Mouse (Mus musculus) limb, embryonic 12.5 days (tissue): ENCODE measurements around the gene Hist1h2bf. TPM values are rescaled to one million over a fixed set of nuclear protein-coding genes. Genes with fewer than 3 reads are reported as not detected.
"Not testable (repeated sequence)": the region's sequence is repeated elsewhere in the genome, so short reads cannot be mapped to it uniquely, and the experiment has no call there.

Experiments
- ATAC-seq: fragments of 200-750 bp; cut with Nextera tagmentation; 2 replicates; pipeline ENCODE4 v1.8.0; 2017; ENCODE audit warnings: low read depth, moderate TSS enrichment; ENCODE audit not compliant: insufficient number of reproducible peaks, insufficient read depth, low FRiP score, low TSS enrichment
- H3K27ac ChIP-seq: fragments of 300-500 bp; sonication (generic); 2 replicates; pipeline ENCODE4 v1.5.1; 2016; ENCODE audit warnings: mild to moderate bottlenecking, moderate library complexity
- H3K27me3 ChIP-seq: fragments of 300-500 bp; sonication (generic); 2 replicates; pipeline ENCODE4 v1.6.1; 2016; ENCODE audit warnings: mild to moderate bottlenecking, moderate library complexity
- H3K36me3 ChIP-seq: fragments of 300-500 bp; sonication (generic); 2 replicates; pipeline ENCODE4 v1.6.1; 2016; ENCODE audit warnings: mild to moderate bottlenecking, moderate library complexity
- H3K4me1 ChIP-seq: fragments of 300-500 bp; sonication (generic); replicated peaks from 2 replicates; pipeline ENCODE4 v1.6.1; 2016
- H3K4me2 ChIP-seq: fragments of 300-500 bp; sonication (generic); 2 replicates; pipeline ENCODE4 v1.6.1; 2016; ENCODE audit warnings: mild to moderate bottlenecking, moderate library complexity
- H3K4me3 ChIP-seq: fragments of 300-500 bp; sonication (generic); replicated peaks from 2 replicates; pipeline ENCODE4 v1.5.1; 2016; ENCODE audit warnings: mild to moderate bottlenecking
- H3K9ac ChIP-seq: fragments of 300-500 bp; sonication (generic); replicated peaks from 2 replicates; pipeline ENCODE4 v1.6.1; 2016; ENCODE audit warnings: mild to moderate bottlenecking, moderate library complexity
- H3K9me3 ChIP-seq: fragments of 300-500 bp; sonication (generic); 2 replicates; pipeline ENCODE4 v1.6.1; 2016; ENCODE audit warnings: mild to moderate bottlenecking, moderate library complexity
- WGBS: fragments of 180-500 bp; shearing (Covaris S2); methylation state at CpG from one replicate; pipeline ENCODE4 v1.1.7; 2016; 5-methylcytosine and 5-hydroxymethylcytosine counted together
- polyA plus RNA-seq: library from polyadenylated mRNA; unstranded; fragments of >200 nt; fragmentation: Nextera tagmentation; extraction: Ambion mirVana; gene quantifications from 2 replicates; pipeline ENCODE4 v1.2.1, GENCODE M21; 2016

The Hist1h2bf gene
- polyA plus RNA-seq, 1 experiment from 2014 or later, result 21.2 TPM

GRCm38 (mm10) chr13:23576351-23576881, 2.4 kb upstream of the Hist1h2bf start:
- peaks cover 14% of the 10 kb centered on the region for H3K4me1 ChIP-seq
- H3K9ac ChIP-seq, result peak overlapping the region; percentile 80
- peak overlapping the region; percentile 73 for H3K4me2 ChIP-seq
- H3K9me3 ChIP-seq, result no peaks in the 10 kb centered on the region
- ATAC-seq, result no peak
- no peaks in the 10 kb centered on the region for H3K36me3 ChIP-seq
- H3K27me3 ChIP-seq, result no peaks in the 10 kb centered on the region
- H3K27ac ChIP-seq, result peak overlapping the region; percentile 94
- peak overlapping the region; percentile 49 for H3K4me3 ChIP-seq
- 4% methylated on average over 7 of the region's 7 CpGs for WGBS

GRCm38 (mm10) chr13:23575864-23576313, 1.9 kb upstream of the Hist1h2bf start:
- peak overlapping the region; percentile 94 for H3K27ac ChIP-seq
- ATAC-seq, result not testable (repeated sequence)

GRCm38 (mm10) chr13:23575271-23575851, 1.4 kb upstream of the Hist1h2bf start, which contains the start of gene Hist1h3d:
Hist1h3d (plus strand) TSS chr13:23575763.
- H3K4me3 ChIP-seq, result peak within 1 kb of the TSS; percentile 49
- H3K4me2 ChIP-seq, result peak within 1 kb of the TSS; percentile 73
- peaks cover 10% of the 10 kb centered on the region for H3K4me1 ChIP-seq
- H3K27me3 ChIP-seq, result no peaks in the 10 kb centered on the region
- peak within 1 kb of the TSS; percentile 80 for H3K9ac ChIP-seq
- under 1% methylated on average over 18 of the region's 18 CpGs for WGBS
- no peaks in the 10 kb centered on the region for H3K9me3 ChIP-seq
- peak; percentile 54 for ATAC-seq
- peak within 1 kb of the TSS; percentile 94 for H3K27ac ChIP-seq
- H3K36me3 ChIP-seq, result no peaks in the 10 kb centered on the region

More at GRCm38 (mm10) chr13:23575864-23576313, 1.9 kb upstream of the Hist1h2bf start:
- H3K36me3 ChIP-seq, H3K27me3 ChIP-seq, H3K9me3 ChIP-seq: not testable (repeated sequence)
- peak overlapping the region; percentile 49 for H3K4me3 ChIP-seq
- peaks cover 14% of the 10 kb centered on the region for H3K4me1 ChIP-seq
- peak overlapping the region; percentile 80 for H3K9ac ChIP-seq
- WGBS, result under 1% methylated on average over 12 of the region's 40 CpGs
- H3K4me2 ChIP-seq, result peak overlapping the region; percentile 73

- not testable (repeated sequence) for H3K27me3 ChIP-seq, H3K9me3 ChIP-seq, ATAC-seq, H3K36me3 ChIP-seq
- Histone ChIP-seq H3K4me2 (peak overlapping the region; percentile 75), H3K27ac (peak overlapping the region; percentile 97), H3K9ac (peak overlapping the region; percentile 55; the same call in 1 of the 2 replicates), H3K4me1 (peaks cover 14% of the 10 kb centered on the region), H3K4me3 (peak overlapping the region; percentile 49)
- WGBS, result 0% methylated on average over 9 of the region's 39 CpGs
Observed at GRCm38 (mm10) chr13:23574546-23575170, 662 bp upstream of the Hist1h2bf start.

- 8% methylated on average over 20 of the region's 20 CpGs for WGBS
- H3K9me3 ChIP-seq, ATAC-seq, H3K36me3 ChIP-seq, H3K27me3 ChIP-seq: not testable (repeated sequence)
- Histone ChIP-seq H3K4me1 (peaks cover 14% of the 10 kb centered on the region), H3K9ac (peak overlapping the region; percentile 84), H3K4me3 (peak overlapping the region; percentile 47), H3K4me2 (peak overlapping the region; percentile 75), H3K27ac (peak overlapping the region; percentile 97)
Observed at GRCm38 (mm10) chr13:23573034-23573897, 730 bp downstream of the Hist1h2bf start.

- H3K9me3 ChIP-seq, result no peaks in the 10 kb centered on the region
- peak overlapping the region; percentile 84 for H3K9ac ChIP-seq
- WGBS, result 34% methylated on average over 2 of the region's 2 CpGs
- H3K36me3 ChIP-seq, result no peaks in the 10 kb centered on the region
- H3K4me2 ChIP-seq, result peak overlapping the region; percentile 75
- peaks cover 14% of the 10 kb centered on the region for H3K4me1 ChIP-seq
- no peaks in the 10 kb centered on the region for H3K27me3 ChIP-seq
- no peak for ATAC-seq
- peak overlapping the region; percentile 47 for H3K4me3 ChIP-seq
- peak overlapping the region; percentile 97 for H3K27ac ChIP-seq
Observed at GRCm38 (mm10) chr13:23572218-23573033, 1.6 kb downstream of the Hist1h2bf start.

- Histone ChIP-seq H3K4me2 (peak overlapping the region; percentile 75), H3K4me3 (peak overlapping the region; percentile 47), H3K27ac (peak overlapping the region; percentile 97), H3K4me1 (peaks cover 11% of the 10 kb centered on the region), H3K9ac (peak overlapping the region; percentile 84)
- not testable (repeated sequence) for H3K27me3 ChIP-seq, H3K36me3 ChIP-seq, ATAC-seq, H3K9me3 ChIP-seq
- WGBS, result 0% methylated on average over 17 of the region's 34 CpGs
Observed at GRCm38 (mm10) chr13:23571504-23572217, 2.3 kb downstream of the Hist1h2bf start.

GRCm38 (mm10) chr13:23571022-23571503, 2.9 kb downstream of the Hist1h2bf start, which contains the start of the genes Hist1h2ae and Hist1h2bg:
Hist1h2ae (minus strand) TSS chr13:23571220.
Hist1h2bg (plus strand) TSS chr13:23571396.
- 0% methylated on average over 18 of the region's 18 CpGs for WGBS
- no peaks in the 10 kb centered on the region for H3K9me3 ChIP-seq

GRCm38 (mm10) chr13:23570261-23571021, 3.6 kb downstream of the Hist1h2bf start:
- WGBS, result under 1% methylated on average over 23 of the region's 41 CpGs
- ATAC-seq, result not testable (repeated sequence)

More at GRCm38 (mm10) chr13:23571022-23571503, 2.9 kb downstream of the Hist1h2bf start, which contains the start of the genes Hist1h2ae and Hist1h2bg:
- no peaks in the 10 kb centered on the region for H3K36me3 ChIP-seq
- peak within 1 kb of the TSS; percentile 47 for H3K4me3 ChIP-seq
- H3K4me1 ChIP-seq, result peaks cover 5% of the 10 kb centered on the region; the same call in 1 of the 2 replicates
- peak within 1 kb of the TSS; percentile 84 for H3K9ac ChIP-seq
- no peaks in the 10 kb centered on the region for H3K27me3 ChIP-seq
- peak within 1 kb of the TSS; percentile 97 for H3K27ac ChIP-seq
- peak; percentile 88 for ATAC-seq
- peak within 1 kb of the TSS; percentile 75 for H3K4me2 ChIP-seq

More at GRCm38 (mm10) chr13:23570261-23571021, 3.6 kb downstream of the Hist1h2bf start:
- not testable (repeated sequence) for H3K36me3 ChIP-seq, H3K9me3 ChIP-seq, H3K27me3 ChIP-seq, H3K4me1 ChIP-seq
- Histone ChIP-seq H3K27ac (peak overlapping the region; percentile 97), H3K4me2 (peak overlapping the region; percentile 75), H3K9ac (peak overlapping the region; percentile 57), H3K4me3 (peak overlapping the region; percentile 47)
